Mouse (Mus musculus) T-cell, adult 2 months (primary cell): ENCODE results near the gene Tapbp.
"Not testable (repeated sequence)": the region's sequence is repeated elsewhere in the genome, so short reads cannot be mapped to it uniquely, and the experiment has no call there.

ENCODE experiments used
- DNase-seq: peaks from one replicate; pipeline ENCODE4 v3.0.0; 2022; ENCODE audit warnings: low spot score

Tapbp gene

DNA sequence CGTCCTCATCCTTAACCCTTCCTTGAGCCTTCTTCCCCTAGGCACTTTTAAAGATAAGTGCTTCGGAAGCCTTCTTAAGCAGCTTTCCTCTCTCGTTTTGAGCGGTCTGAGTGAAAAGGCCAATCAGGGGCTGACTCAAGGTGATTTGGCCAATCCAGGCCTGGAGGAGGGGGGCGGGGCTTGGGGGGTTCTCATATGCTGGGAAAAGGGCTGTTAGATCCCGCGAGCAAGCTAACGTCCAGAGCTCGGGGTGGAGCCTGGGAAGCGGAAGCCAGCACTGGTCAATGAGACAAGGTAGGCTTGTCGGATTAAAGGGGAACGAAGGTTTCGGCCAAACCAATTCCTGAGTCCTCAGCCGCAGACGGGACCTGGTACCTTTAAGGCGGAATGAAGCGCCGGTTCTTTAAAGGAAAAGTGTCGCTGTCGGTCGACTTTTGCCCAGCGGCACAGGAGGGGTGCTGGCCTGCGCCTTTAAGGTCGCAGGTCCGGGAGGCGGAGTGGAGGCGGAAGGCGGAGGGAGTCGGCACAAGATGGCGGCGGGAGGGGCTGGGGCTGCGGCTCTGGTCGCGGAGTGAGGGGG, at the start of gene Tapbp, which contains the start of gene Zbtb22:
Gene Tapbp (plus strand): TSS at position 229 of the 580 bp plus-strand sequence.
Gene Zbtb22 (plus strand): TSS at position 234 of the 580 bp plus-strand sequence.
- peak; percentile 92 for DNase-seq

DNA sequence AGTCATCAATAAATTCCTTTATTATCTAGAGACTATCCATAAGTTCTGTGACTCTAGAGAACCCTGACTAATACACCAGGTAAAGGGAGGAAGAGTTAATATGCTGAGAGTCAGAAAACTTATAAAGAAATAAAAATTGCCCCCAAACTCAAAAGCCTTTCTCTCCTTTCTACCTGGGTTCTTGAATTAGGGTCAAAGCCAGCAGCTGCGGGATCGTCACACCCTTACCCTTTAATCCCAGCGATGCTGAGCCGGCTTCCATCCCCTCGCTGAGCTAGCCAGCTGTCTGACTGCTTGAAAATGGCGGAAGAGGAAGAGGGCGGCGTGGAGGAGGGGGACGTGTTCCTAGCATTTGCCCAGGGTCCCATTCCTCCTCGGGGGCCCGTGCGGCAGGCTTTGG, 42.2 kb upstream of the Tapbp start, which contains the start of gene Gm7029:
Gene Gm7029 (plus strand): TSS at position 301 of the 400 bp plus-strand sequence.
- not testable (repeated sequence) for DNase-seq

DNA sequence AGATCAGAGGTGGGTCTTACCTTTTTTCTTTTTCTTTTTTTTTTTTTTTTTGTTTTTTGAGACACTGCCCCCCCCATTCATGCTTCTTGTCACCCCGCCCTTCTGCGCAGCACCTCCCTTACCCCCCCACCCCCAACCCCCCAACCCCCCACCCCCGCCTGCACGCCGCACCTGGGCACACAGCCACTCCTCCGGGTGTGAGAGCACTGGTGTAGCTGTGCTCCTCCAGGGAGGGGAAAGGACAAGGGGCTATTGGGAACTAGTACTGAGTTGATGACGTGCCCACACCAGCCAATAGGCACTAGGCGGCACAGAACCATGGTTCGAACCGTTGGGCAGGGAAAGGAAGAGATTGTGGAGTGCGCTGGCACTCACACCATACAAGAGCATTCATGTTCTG, 41.3 kb upstream of the Tapbp start:
- DNase-seq: no peak

DNA sequence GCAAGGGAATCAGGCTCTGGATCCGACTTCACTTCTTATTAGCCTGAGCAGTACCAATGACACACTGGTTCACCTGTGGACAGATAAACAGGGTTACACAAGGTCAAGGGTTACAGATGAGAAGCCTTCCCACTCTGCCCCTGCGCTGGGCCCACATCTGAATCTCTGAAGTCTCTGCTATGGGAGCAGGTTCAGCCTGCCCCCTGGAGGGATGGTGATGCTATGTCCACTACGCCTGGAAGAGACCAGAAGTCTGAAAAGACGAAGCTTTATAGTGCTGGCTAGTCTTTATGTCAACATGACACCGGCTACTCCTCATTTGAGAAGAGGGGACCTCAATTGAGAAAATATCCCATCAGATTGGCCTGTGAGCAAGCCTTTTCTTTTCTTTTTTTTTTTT, 39.9 kb upstream of the Tapbp start:
- DNase-seq: not testable (repeated sequence)

DNA sequence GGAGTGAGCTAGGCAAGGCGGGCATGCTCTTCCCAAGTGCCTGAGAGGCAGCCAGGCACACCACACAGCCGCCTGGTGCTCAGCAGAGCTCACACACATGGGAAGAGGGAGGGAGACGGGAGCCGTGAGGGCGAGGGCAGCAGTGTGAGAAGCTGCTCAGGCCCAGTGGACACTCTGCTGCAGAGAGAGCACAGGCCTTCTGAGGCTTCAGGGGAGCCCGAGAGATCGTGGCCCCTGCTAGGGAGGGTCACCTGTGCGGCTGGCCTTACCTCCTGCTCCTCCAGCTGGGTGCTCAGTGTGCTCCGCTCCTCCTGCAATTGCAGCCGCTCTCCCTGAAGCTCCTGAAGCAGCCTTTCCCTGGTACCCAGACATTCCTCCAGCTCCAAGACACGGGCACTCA, 31.4 kb upstream of the Tapbp start:
- not testable (repeated sequence) for DNase-seq

DNA sequence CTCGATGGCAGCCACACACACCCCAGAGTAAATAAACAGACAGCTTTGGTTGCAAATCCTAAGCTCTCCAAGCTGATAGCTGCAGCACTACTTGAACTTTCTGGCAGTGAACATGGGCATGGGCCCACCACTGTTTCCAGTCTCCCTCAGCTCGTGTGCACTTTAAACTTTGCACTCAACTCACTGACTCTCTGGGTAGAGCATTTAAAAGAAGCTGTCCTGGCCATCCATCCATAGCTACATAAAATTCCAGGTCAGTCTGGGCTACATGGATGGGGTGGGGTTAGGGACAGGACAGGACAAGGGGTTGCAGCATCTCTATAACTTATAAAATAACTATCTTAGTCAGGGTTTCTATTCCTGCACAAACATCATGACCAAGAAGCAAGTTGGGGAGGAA, 27.9 kb upstream of the Tapbp start:
- not testable (repeated sequence) for DNase-seq

DNA sequence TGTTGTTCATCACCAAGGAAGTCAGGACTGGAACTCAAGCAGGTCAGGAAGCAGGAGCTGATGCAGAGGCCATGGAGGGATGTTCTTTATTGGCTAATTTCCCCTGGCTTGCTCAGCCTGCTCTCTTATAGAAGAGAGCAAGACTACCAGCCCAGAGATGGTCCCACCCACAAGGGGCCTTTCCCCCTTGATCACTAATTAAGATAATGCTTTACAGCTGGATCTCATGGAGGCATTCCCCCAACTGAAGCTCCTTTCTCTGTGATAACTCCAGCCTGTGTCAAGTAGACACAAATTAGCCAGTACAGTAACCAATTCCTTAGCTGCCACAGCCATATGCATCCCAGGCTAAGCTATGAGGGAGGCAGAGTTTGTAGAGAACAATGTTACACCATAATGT, 27.5 kb upstream of the Tapbp start:
- DNase-seq: not testable (repeated sequence)

DNA sequence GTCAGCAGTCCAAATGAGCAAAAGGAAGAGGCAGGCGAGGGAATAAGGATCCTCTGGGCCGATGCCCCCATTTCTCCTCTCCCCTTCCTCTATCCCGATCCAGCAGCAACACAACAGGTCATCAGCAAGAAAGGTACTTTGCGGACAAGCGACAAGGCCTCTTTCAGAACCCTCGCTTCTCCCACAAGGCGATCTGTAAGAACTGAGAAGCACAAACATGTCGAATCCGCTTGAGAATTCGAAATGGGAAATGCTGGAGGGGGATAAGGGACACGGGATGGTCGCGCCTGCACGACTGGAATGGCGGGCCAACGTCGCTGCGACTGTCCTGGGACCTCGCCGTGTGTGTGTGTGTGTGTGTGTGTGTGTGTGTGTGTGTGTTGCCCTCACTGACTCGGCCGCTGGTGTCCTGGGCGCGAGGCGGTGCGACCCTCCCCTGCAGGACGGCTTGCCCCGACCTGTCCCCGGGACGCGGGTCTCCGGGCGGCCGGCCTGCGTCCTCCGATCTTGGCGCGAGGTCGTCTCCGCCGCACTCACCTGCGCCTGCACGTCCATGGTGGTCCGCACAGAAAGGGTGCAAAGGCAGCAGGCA, 25.7 kb upstream of the Tapbp start:
- not testable (repeated sequence) for DNase-seq

DNA sequence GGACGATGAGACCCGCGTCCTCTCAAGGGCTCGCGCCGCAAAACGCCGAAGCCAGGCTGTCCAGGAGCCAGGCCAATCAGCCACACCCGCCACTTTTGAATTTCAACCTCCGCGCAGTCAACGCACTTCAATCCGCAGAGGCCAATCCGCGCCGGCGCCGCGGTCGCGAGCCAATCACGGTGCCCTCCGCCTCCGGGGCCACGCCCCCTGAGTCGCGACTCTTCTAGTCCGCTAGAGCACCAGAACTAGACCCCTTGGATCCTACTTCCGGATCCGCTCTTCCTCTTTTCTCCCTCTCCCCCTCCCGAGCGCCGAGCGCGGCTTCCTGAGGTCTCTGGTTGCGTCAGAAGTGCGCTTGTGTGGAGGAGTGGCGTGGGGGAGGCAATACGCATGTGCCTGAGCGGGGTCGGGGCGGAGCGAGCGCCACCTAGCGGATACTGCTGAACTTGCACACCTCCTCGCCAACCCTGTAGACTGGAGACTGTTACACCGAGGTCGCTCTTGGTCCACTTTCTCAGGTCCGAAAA, 25.1 kb upstream of the Tapbp start, which contains the start of gene Kifc1:
Gene Kifc1 (minus strand): TSS at position 129 of the 527 bp plus-strand sequence.
- peak; percentile 100 for DNase-seq

DNA sequence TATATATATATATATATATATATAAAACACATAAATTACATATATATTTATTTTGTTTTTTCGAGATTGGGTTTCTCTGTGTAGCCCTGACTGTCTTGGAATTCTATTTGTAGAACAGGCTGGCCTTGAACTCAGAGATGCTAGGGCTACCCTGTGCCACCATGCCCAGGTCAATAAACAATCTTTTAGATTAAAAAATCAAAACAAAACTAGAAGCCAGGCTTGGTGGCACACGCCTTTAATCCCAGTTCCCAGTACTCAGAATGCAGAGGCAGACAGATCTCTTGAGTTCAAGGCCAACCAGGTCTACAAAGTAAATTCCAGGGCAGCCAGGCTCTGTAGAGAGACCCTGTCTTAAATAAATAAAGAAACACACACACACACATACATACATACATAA, 24.3 kb upstream of the Tapbp start:
- DNase-seq: no peak

DNA sequence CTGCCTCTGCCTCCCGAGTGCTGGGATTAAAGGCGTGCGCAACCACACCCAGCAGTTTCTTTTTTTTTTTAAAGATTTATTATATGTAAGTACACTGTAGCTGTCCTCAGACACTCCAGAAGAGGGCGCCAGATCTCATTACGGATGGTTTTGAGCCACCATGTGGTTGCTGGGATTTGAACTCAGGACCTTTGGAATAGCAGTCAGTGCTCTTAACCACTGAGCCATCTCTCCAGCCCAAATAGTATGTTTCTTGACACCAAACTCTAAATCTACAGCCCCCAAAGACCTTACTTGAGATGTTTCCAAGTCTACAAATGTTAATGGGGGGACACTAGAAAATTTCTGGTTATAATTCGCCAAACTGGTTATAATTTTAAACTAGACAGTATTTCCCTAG, 23.8 kb upstream of the Tapbp start:
- DNase-seq: peak; percentile 35

DNA sequence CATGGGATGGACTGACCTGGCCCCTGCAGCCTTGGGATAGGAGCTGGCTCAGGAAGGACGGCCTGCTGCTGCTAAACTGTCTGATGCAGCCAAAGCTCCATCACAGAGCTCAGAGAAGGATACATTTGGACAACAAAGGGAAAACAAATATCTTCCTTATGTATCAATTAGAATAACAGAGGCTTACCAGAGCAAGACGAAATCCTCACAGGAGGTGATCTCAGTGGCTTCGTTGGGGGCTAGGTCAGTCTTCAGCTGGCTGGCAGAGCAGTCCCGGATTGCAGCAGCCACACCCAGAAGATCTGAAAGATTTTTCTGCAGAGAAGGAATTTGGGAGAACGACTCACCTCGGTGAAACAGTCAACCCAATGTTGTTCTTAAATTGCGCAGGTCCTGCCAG, 23.3 kb upstream of the Tapbp start:
- no peak for DNase-seq

DNA sequence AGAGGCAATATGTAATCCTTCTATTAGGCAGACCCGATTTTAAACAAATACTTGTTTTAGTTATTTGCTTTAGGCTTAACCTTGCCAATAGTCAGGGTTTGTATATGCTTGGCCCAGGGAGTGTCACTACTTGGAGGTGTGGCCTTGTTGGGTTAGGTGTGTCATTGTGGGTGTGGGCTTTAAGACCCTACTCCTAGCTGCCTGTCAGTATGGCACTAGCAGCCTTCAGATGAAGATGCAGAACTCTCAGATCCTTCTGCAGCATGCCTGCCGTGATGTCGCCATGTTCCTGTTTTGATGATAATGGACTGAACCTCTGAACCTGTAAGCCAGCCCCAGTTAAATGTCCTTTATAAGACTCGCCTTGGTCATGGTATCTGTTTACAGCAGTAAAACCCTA, 22.7 kb upstream of the Tapbp start:
- DNase-seq: not testable (repeated sequence)

DNA sequence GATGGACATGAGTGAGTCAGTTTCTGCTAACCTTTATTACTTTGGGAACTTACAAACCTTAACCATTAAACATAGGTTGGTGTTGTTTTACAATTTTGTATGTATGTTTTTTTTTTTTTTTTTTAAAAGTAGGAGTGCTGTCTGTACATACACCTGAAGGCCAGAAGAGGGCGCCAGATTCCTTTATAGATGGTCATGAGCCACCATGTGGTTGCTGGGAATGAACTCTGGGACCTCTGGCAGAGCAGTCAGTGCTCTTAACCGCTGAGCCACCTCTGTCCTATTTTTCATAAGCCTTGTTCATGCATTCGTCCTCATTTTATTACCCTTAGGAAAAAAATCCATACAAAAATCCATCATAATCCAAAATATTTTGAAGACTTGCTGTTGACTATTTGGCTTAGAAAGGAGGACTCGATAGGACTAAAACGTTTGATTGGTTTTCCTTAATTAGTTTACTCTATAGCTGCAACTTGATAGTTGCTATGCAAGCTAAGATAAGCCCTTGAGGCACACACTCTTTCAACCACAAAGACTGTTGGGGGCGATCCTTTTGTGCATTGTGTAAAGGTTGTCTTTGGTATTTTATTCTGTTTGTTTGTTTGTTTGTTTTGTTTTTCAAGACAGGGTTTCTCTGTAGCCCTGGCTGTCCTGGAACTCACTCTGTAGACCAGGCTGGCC, 18.4 kb upstream of the Tapbp start:
- peak; percentile 63 for DNase-seq

DNA sequence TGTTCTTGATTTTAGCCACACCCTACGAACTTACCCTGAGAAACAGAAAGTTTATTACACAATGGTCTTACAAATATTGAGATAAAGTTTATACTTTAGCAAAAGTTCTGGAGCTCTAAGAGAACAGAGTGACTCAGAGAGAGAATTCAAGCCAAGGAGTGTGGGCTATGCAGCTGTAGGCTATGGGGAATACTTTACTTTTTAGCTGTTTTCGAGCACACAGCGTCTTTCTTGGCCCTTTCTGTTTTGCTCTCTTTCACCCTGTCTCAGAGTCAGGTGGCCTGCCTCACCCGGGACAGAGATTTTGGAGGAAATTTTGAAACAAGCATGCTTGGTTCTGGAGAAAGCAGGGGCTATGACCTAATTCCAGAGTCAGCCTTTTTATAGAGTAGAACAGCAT, 17.5 kb upstream of the Tapbp start:
- DNase-seq: not testable (repeated sequence)

DNA sequence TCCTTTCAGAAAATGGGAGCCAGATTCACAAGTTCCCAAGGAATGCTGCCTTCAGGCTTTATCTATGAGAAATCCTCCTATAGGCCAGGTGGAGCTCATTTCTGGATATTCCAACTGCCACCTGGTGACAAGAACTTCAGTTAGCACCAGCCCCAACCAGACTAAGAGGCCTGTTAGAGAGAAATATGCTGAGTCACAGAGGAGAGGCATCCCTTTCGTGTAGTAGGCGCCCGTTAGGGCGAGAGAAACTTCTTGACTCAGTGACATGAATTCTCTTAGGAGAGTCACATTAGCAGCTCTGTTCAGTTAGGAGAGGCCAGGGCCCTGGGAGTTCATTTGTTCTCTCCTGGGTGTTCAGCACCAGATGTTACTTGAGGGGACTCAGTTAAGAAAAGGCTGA, 16.1 kb upstream of the Tapbp start:
- DNase-seq: no peak

DNA sequence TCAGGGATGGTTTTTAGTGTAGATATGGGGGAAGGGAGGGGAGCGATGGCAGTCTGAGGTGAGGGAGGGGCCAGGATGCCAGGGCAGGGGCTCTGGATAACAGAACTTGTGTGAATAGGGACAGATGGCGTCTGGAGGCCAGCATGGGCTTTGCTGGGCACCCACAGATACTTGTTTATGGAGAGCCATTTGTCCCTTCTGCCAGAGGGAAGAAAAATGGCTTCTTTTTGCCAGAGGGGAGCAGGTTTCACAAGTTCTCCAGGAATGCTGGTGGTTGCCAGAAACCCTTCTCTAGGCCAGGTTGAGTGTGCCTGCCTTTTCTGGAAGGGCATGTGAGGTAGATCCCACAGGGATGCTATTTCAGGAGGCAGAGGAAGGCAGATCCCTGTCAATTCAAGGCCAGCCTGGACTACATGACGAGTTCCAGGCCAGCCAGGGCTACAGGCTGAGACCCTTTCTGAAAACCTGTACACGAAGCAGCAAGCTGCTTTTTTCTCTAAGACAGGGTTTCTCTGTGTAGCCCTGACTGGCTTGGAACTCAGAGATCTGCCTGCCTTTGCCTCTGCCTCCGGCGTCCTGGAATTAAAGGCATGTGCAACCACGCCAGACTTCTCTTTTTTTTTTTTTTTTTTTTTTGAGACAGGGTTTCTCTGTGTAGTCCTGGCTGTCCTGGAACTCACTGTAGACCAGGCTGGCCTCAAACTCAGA, 15.3 kb upstream of the Tapbp start:
- DNase-seq: no peak

DNA sequence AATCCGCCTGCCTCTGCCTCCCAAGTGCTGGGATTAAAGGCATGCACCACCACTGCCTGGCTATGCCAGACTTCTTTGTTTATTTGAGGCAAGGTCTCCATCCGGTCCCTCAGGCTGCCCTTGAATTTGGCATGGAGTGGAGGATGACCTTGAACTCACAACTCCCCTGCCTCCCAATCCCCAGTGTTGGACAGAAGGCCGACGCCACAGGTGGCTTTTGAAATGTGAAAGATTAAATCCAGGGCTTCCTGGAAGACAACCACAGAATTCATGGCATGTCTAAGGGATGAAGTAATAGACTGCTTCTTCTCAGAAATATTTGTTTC, 14.7 kb upstream of the Tapbp start:
- no peak for DNase-seq

DNA sequence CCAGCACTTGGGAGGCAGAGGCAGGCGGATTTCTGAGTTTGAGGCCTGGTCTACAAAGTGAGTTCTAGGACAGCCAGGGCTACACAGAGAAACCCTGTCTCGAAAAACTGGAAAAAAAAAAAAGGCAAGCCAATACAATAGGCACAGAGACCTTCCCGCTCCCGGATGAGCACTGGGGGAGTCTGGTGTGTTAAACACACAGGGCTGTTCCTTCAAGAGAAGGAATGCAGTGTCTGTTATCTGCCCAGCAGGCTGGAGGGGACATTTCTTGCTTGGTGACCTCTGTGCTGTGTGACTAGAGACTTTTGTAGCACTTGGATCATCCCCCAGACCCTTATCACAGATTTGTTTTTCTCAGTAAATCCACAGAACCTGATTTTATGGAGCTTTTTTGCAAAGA, 14.0 kb upstream of the Tapbp start:
- DNase-seq: no peak

DNA sequence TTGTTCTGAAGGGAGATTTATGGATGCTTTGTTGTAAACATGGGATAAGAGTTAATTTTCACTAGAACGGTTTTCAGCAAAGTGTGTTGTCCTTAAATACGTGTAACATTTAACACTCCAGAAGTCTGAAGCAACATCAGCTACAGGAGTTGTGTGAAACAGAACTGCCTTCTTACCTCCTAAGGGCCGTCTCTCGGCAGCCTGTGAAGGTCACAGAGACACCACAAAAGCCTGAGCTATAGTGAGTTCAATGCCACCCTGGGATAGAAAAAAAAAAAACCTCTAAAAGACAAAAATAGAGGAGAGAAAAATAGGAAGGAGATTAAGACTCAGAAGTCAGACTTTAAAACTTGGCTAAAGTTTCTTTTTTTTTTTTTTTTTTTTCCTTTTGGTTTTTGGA, 13.6 kb upstream of the Tapbp start:
- DNase-seq: no peak

DNA sequence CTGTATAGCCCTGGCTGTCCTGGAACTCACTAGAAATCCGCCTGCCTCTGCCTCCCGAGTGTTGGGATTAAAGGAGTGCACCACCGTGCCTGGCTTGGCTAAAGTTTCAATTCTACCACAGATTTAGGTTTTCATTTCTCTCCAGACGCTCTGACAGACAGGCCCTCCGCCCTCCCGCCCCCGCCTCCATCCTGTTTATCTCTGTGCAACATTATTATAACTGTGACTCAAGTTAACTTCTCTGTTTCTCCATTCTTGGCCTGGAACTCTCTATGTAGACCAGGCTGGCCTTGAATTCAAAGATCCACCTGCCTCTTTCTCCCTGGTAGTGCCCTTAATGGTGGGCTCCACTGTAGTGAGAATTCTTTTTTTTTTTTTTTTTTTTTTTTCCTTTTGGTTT, 13.2 kb upstream of the Tapbp start:
- DNase-seq: no peak

DNA sequence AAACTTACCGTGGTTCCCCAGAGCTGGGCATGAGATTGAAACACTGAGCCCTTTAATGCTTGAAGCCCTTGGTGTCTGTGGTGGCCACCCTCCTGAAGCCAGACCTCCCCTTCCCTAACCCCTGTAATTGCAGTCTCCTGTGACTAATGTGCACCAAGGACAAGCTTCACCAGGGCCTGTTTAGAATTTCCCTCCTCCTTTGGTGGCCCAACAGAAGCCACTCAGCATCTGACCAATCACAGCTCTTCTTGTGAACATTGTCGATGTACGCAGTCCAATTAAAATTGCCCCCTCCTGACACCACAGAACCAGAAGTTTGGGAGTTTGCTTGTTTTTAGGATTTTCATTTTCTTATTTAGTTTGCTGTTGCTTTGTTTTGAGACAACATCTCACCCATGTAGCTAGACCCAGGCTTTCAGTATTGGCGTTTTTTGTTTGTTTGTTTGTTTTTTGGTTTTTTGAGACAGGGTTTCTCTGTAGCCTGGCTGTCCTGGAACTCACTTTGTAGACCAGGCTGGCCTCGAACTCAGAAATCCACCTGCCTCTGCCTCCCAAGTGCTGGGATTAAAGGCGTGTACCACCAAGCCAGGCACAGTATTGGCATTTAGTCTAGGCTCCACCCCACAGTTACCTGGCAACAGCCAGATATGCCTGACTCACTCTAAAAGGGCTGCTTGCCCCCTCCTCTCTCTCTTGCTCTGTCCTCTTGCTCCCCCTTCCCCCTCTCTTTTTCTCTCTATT, 11.6 kb upstream of the Tapbp start:
- DNase-seq: not testable (repeated sequence)
